Mouse (Mus musculus) brown adipose tissue, adult 24 weeks (tissue): ENCODE measurements around the gene Tinag. TPM values are rescaled to one million over a fixed set of nuclear protein-coding genes. Genes with fewer than 3 reads are reported as not detected.
"Not testable (repeated sequence)": the region's sequence is repeated elsewhere in the genome, so short reads cannot be mapped to it uniquely, and the experiment has no call there.

ENCODE experiments used
- H3K27ac ChIP-seq: fragments of 200-500 bp; replicated peaks from 2 replicates; pipeline ENCODE4 v1.5.1; 2012; ENCODE audit warnings: low read depth, mild to moderate bottlenecking, low read length
- H3K4me1 ChIP-seq: fragments of 200-500 bp; 2 replicates; pipeline ENCODE4 v1.6.1; 2012; ENCODE audit warnings: low read length, mixed read lengths; ENCODE audit not compliant: control insufficient read depth, insufficient read depth, insufficient read length
- H3K4me3 ChIP-seq: fragments of 200-500 bp; 2 replicates; pipeline ENCODE4 v1.5.1; 2012; ENCODE audit warnings: low read depth, mild to moderate bottlenecking, low read length, moderate library complexity; ENCODE audit not compliant: insufficient read depth
- polyA plus RNA-seq: library from polyadenylated mRNA; stranded (reverse); fragments of >200 nt; gene quantifications from 2 replicates; pipeline ENCODE4 v1.2.4, GENCODE M21; 2012; ENCODE audit not compliant: missing spikeins, insufficient read depth, insufficient read length

Tinag gene
- polyA plus RNA-seq, result 6.1 and 6.2 TPM in 2 replicates

GRCm38 (mm10) chr9:77045585-77045984 lies at the start of gene Tinag:
Gene Tinag (minus strand): TSS chr9:77045794.
- H3K4me3 ChIP-seq, result no peak within 1 kb of the TSS
- no peak within 1 kb of the TSS for H3K27ac ChIP-seq

GRCm38 (mm10) chr9:77083221-77083620 lies 37.6 kb upstream of the Tinag start:
- H3K4me3 ChIP-seq, H3K4me1 ChIP-seq, H3K27ac ChIP-seq: not testable (repeated sequence)

More at GRCm38 (mm10) chr9:77045585-77045984, at the start of gene Tinag:
- H3K4me1 ChIP-seq, result no peaks in the 10 kb centered on the region

- Histone ChIP-seq H3K4me3 (no peak overlapping the region), H3K27ac (no peak overlapping the region), H3K4me1 (no peaks in the 10 kb centered on the region)
Measured at GRCm38 (mm10) chr9:77071676-77072075, 26.1 kb upstream of the Tinag start.

- Histone ChIP-seq H3K4me1 (no peaks in the 10 kb centered on the region), H3K4me3 (no peak overlapping the region), H3K27ac (no peak overlapping the region)
Measured at GRCm38 (mm10) chr9:77056611-77057010, 11.0 kb upstream of the Tinag start.

GRCm38 (mm10) chr9:77054426-77055193 lies 9.0 kb upstream of the Tinag start:
- Histone ChIP-seq H3K27ac (no peak overlapping the region), H3K4me3 (no peak overlapping the region), H3K4me1 (no peaks in the 10 kb centered on the region)

GRCm38 (mm10) chr9:77051406-77051805 lies 5.8 kb upstream of the Tinag start:
- Histone ChIP-seq H3K4me1 (no peaks in the 10 kb centered on the region), H3K4me3 (no peak overlapping the region), H3K27ac (no peak overlapping the region)

- Histone ChIP-seq H3K4me1 (no peaks in the 10 kb centered on the region), H3K4me3 (no peak overlapping the region), H3K27ac (no peak overlapping the region)
Measured at GRCm38 (mm10) chr9:77049669-77050068, 4.1 kb upstream of the Tinag start.

- Histone ChIP-seq H3K4me1 (no peaks in the 10 kb centered on the region), H3K4me3 (no peak overlapping the region), H3K27ac (no peak overlapping the region)
Measured at GRCm38 (mm10) chr9:77046067-77046715, 597 bp upstream of the Tinag start.

- Histone ChIP-seq H3K4me1 (no peaks in the 10 kb centered on the region), H3K27ac (no peak overlapping the region), H3K4me3 (no peak overlapping the region)
Measured at GRCm38 (mm10) chr9:77035361-77035760, 10.2 kb downstream of the Tinag start.

- Histone ChIP-seq H3K4me1 (no peaks in the 10 kb centered on the region), H3K4me3 (no peak overlapping the region), H3K27ac (no peak overlapping the region)
Measured at GRCm38 (mm10) chr9:77032430-77033154, 13.0 kb downstream of the Tinag start.

GRCm38 (mm10) chr9:77025271-77025670 lies 20.3 kb downstream of the Tinag start:
- no peaks in the 10 kb centered on the region for H3K4me1 ChIP-seq
- H3K4me3 ChIP-seq, result no peak overlapping the region
- no peak overlapping the region for H3K27ac ChIP-seq

- Histone ChIP-seq H3K4me1 (no peaks in the 10 kb centered on the region), H3K4me3 (no peak overlapping the region), H3K27ac (no peak overlapping the region)
Measured at GRCm38 (mm10) chr9:77018935-77019334, 26.7 kb downstream of the Tinag start.

GRCm38 (mm10) chr9:76996021-76996420 lies 49.6 kb downstream of the Tinag start:
- Histone ChIP-seq H3K4me3 (no peak overlapping the region), H3K4me1 (no peaks in the 10 kb centered on the region; the same call in 1 of the 2 replicates), H3K27ac (0 out of 2 replicates have a peak overlapping the region, but pooled peaks have one; percentile 18)

- Histone ChIP-seq H3K27ac (no peak overlapping the region), H3K4me1 (no peaks in the 10 kb centered on the region; the same call in 1 of the 2 replicates), H3K4me3 (no peak overlapping the region)
Measured at GRCm38 (mm10) chr9:76989946-76990345, 55.6 kb downstream of the Tinag start.

GRCm38 (mm10) chr9:76934813-76935212 lies 110.8 kb downstream of the Tinag start:
- no peaks in the 10 kb centered on the region for H3K4me1 ChIP-seq

More at GRCm38 (mm10) chr9:76934813-76935212, 110.8 kb downstream of the Tinag start:
- Histone ChIP-seq H3K4me3 (no peak overlapping the region), H3K27ac (no peak overlapping the region)
